Mouse (Mus musculus) stomach, embryonic 16.5 days (tissue): Measurements from ENCODE around the gene Tyw5. TPM values are rescaled to one million over a fixed set of nuclear protein-coding genes. Genes with fewer than 3 reads are reported as not detected.
A peak's percentile ranks its signal among the peaks of the same experiment; 100 is the strongest.

Experiments used
- ATAC-seq: fragments of 200-750 bp; cut with Nextera tagmentation; 2 replicates; pipeline ENCODE4 v1.8.0; 2017; ENCODE audit warnings: moderate number of reproducible peaks, moderate TSS enrichment; ENCODE audit not compliant: insufficient read depth, low FRiP score
- H3K27ac ChIP-seq: fragments of 300-500 bp; sonication (generic); 2 replicates; pipeline ENCODE4 v1.5.1; 2014; ENCODE audit warnings: low read length
- H3K27me3 ChIP-seq: fragments of 300-500 bp; sonication (generic); 2 replicates; pipeline ENCODE4 v1.6.1; 2014; ENCODE audit warnings: low read length, control low read depth, mixed read lengths; ENCODE audit not compliant: control insufficient read depth, insufficient read depth
- H3K36me3 ChIP-seq: fragments of 300-500 bp; sonication (generic); 2 replicates; pipeline ENCODE4 v1.6.1; 2014; ENCODE audit warnings: low read length; ENCODE audit not compliant: control insufficient read depth, insufficient read depth
- H3K4me1 ChIP-seq: fragments of 300-500 bp; sonication (generic); 2 replicates; pipeline ENCODE4 v1.6.1; 2014; ENCODE audit warnings: low read length, control low read depth, mixed read lengths; ENCODE audit not compliant: control insufficient read depth, insufficient read depth
- H3K4me2 ChIP-seq: fragments of 300-500 bp; sonication (generic); 2 replicates; pipeline ENCODE4 v1.6.1; 2014; ENCODE audit warnings: low read depth, low read length, mixed read lengths
- H3K4me3 ChIP-seq: fragments of 300-500 bp; sonication (generic); replicated peaks from 2 replicates; pipeline ENCODE4 v1.5.1; 2014; ENCODE audit warnings: mild to moderate bottlenecking, low read length
- H3K9ac ChIP-seq: fragments of 300-500 bp; sonication (generic); 2 replicates; pipeline ENCODE4 v1.6.1; 2014; ENCODE audit warnings: low read length
- H3K9me3 ChIP-seq: fragments of 300-500 bp; sonication (generic); replicated peaks from 2 replicates; pipeline ENCODE4 v1.6.1; 2016; ENCODE audit warnings: low read length, control low read depth; ENCODE audit not compliant: control insufficient read depth
- WGBS: fragments of 180-500 bp; shearing (Covaris S2); extraction: QIAGEN DNeasy Blood & Tissue Kit; methylation state at CpG from one replicate; pipeline ENCODE4 v1.1.7; 2014; 5-methylcytosine and 5-hydroxymethylcytosine counted together
- polyA plus RNA-seq: library from polyadenylated mRNA; unstranded; fragments of >200 nt; fragmentation: Nextera tagmentation; extraction: Ambion mirVana; gene quantifications from 2 replicates; pipeline ENCODE4 v1.2.1, GENCODE M21; 2015

Tyw5 gene
- 27.2 and 29.2 TPM in 2 replicates for polyA plus RNA-seq

- Histone ChIP-seq H3K27ac (peak within 1 kb of the TSS; percentile 97), H3K4me2 (peak within 1 kb of the TSS; percentile 74), H3K27me3 (no peaks in the 10 kb centered on the region), H3K4me3 (peak within 1 kb of the TSS; percentile 63), H3K9ac (peak within 1 kb of the TSS; percentile 91), H3K36me3 (no peaks in the 10 kb centered on the region), H3K9me3 (no peaks in the 10 kb centered on the region), H3K4me1 (peaks cover 19% of the 10 kb centered on the region)
- WGBS: under 1% methylated on average over 72 of the region's 72 CpGs
- peak; percentile 92 for ATAC-seq
Observed at GRCm38 (mm10) chr1:57406187-57407151, at the start of gene Tyw5, which contains the start of gene Maip1. Tyw5 (minus strand) TSS chr1:57407101. Maip1 (plus strand) TSS chr1:57406328.

DNA sequence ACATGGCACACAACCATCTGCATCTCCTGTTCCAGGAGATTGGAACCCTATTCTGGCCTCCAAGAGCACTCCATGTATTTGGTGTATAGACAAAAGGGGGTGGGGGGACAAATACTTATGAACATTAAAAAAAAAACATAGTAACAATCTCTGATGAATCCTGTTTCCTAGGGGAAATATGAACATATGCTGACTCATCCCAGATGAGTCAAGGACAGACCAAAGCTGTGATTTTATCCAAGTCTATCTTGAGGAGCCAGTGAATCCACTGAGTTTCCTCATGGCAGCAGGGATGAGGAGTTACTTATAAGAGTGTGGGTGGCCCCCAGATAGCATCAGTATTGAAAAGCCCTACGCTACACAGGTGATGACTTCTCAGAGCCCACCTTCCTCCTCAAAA lies 43.3 kb upstream of the Tyw5 start:
- Histone ChIP-seq H3K27me3 (no peaks in the 10 kb centered on the region), H3K36me3 (no peaks in the 10 kb centered on the region), H3K9me3 (no peaks in the 10 kb centered on the region), H3K9ac (no peak overlapping the region), H3K27ac (no peak overlapping the region), H3K4me3 (no peak overlapping the region), H3K4me1 (no peaks in the 10 kb centered on the region), H3K4me2 (no peak overlapping the region)
- no peak for ATAC-seq
- WGBS: 86% methylated on average over 1 of the region's 1 CpGs

DNA sequence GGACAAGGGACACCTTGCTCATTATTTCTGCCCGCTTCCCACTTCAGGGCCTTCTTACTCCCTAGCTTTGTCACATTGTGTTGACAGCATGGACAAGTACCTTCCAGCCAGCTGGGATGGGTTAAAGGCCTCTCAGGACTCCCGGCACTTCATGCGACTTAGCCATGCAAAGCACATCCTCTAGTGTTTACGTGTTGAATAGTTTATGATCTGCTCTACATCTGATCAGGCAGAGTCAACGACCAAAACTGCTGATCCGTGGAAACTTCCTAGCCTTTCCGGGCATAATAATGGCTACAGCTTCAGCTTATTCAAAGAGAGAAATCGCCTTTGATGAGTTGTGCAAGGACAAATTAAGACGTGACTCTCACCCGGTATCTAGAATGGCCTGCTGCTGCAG lies 38.8 kb upstream of the Tyw5 start:
- no peak overlapping the region for H3K4me2 ChIP-seq
- WGBS: 68% methylated on average over 10 of the region's 10 CpGs
- H3K9ac ChIP-seq: no peak overlapping the region
- no peaks in the 10 kb centered on the region for H3K36me3 ChIP-seq
- no peaks in the 10 kb centered on the region for H3K4me1 ChIP-seq
- ATAC-seq: no peak
- H3K27ac ChIP-seq: no peak overlapping the region
- H3K4me3 ChIP-seq: no peak overlapping the region
- no peaks in the 10 kb centered on the region for H3K9me3 ChIP-seq
- no peaks in the 10 kb centered on the region for H3K27me3 ChIP-seq

DNA sequence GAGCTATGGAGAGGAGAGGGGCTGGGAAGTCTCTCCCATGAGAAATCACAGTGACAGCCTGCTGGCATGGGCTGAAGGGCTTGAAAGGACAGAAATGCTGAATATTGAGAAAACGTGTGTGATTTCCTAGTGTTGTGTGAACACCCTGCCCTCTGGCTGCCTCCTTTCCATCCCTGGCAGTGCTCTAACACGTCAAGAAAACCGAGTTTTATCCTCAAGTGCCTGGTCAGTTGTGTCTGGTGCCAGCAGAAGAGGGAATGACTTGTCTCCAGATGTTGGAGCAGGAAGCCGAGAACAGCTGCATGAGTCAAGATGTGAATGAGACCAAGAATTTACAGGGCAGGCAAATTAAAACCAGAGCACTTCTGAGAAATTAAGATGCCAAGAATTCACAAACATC lies 33.9 kb upstream of the Tyw5 start:
- no peak for ATAC-seq
- 37% methylated on average over 4 of the region's 4 CpGs for WGBS
- Histone ChIP-seq H3K4me2 (no peak overlapping the region), H3K36me3 (no peaks in the 10 kb centered on the region), H3K9ac (no peak overlapping the region), H3K27ac (no peak overlapping the region), H3K4me1 (peaks cover 16% of the 10 kb centered on the region), H3K4me3 (no peak overlapping the region), H3K9me3 (no peaks in the 10 kb centered on the region), H3K27me3 (no peaks in the 10 kb centered on the region)

GRCm38 (mm10) chr1:57439026-57439425 lies 32.1 kb upstream of the Tyw5 start:
- Histone ChIP-seq H3K4me3 (no peak overlapping the region), H3K27ac (no peak overlapping the region), H3K9me3 (no peaks in the 10 kb centered on the region), H3K27me3 (no peaks in the 10 kb centered on the region), H3K4me1 (peaks cover 16% of the 10 kb centered on the region), H3K9ac (no peak overlapping the region), H3K36me3 (no peaks in the 10 kb centered on the region), H3K4me2 (no peak overlapping the region)
- ATAC-seq: no peak
- 77% methylated on average over 6 of the region's 6 CpGs for WGBS

- Histone ChIP-seq H3K27ac (peak overlapping the region; percentile 88), H3K4me2 (peak overlapping the region; percentile 58), H3K9me3 (no peaks in the 10 kb centered on the region), H3K27me3 (no peaks in the 10 kb centered on the region), H3K36me3 (no peaks in the 10 kb centered on the region), H3K4me3 (peak overlapping the region; percentile 36), H3K4me1 (peaks cover 16% of the 10 kb centered on the region), H3K9ac (peak overlapping the region; percentile 60)
- WGBS: 26% methylated on average over 9 of the region's 9 CpGs
- peak; percentile 58; the same call in 1 of the 2 replicates for ATAC-seq
Observed at GRCm38 (mm10) chr1:57436954-57437353, 30.1 kb upstream of the Tyw5 start.

GRCm38 (mm10) chr1:57436408-57436807 lies 29.5 kb upstream of the Tyw5 start:
- H3K4me2 ChIP-seq: peak overlapping the region; percentile 58

DNA sequence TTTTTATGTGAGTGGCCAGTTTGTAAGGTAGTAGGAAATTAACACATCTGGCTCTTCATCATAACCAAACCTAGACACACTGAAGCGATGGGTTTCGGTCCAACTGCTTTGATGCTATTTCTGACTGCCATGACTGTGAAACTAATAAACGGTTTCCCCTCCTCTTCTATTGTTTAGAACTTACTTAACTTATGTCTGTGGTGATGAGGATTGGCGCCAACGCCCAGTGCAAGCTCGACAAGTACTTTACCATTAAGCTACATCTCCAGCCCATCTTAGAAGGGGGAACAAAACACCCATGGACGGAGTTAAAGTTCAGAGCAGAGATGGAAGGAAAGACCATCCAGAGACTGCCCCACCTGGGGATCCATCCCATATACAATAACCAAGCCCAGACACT lies 26.2 kb upstream of the Tyw5 start:
- 92% methylated on average over 7 of the region's 7 CpGs for WGBS
- ATAC-seq: no peak
- H3K9ac ChIP-seq: no peak overlapping the region

More at GRCm38 (mm10) chr1:57436408-57436807, 29.5 kb upstream of the Tyw5 start:
- H3K9me3 ChIP-seq: no peaks in the 10 kb centered on the region
- H3K9ac ChIP-seq: peak overlapping the region; percentile 60
- H3K4me3 ChIP-seq: peak overlapping the region; percentile 36
- peaks cover 16% of the 10 kb centered on the region for H3K4me1 ChIP-seq
- peak; percentile 76; the same call in 1 of the 2 replicates for ATAC-seq
- 15% methylated on average over 9 of the region's 9 CpGs for WGBS
- H3K27me3 ChIP-seq: no peaks in the 10 kb centered on the region
- no peaks in the 10 kb centered on the region for H3K36me3 ChIP-seq
- H3K27ac ChIP-seq: peak overlapping the region; percentile 88

GRCm38 (mm10) chr1:57429786-57430483 lies 23.0 kb upstream of the Tyw5 start:
- H3K36me3 ChIP-seq: no peaks in the 10 kb centered on the region
- no peak for ATAC-seq
- no peak overlapping the region for H3K27ac ChIP-seq
- no peak overlapping the region for H3K9ac ChIP-seq
- peak overlapping the region; percentile 39 for H3K4me2 ChIP-seq
- H3K4me3 ChIP-seq: no peak overlapping the region
- WGBS: 18% methylated on average over 12 of the region's 12 CpGs
- no peaks in the 10 kb centered on the region for H3K27me3 ChIP-seq
- H3K4me1 ChIP-seq: 0 out of 2 replicates have a peak, but pooled peaks cover 2% of the 10 kb centered on the region
- no peaks in the 10 kb centered on the region for H3K9me3 ChIP-seq

More for the DNA sequence above, 26.2 kb upstream of the Tyw5 start:
- H3K36me3 ChIP-seq: no peaks in the 10 kb centered on the region
- H3K4me2 ChIP-seq: no peak overlapping the region
- H3K9me3 ChIP-seq: no peaks in the 10 kb centered on the region
- H3K4me3 ChIP-seq: no peak overlapping the region
- no peak overlapping the region for H3K27ac ChIP-seq
- H3K27me3 ChIP-seq: no peaks in the 10 kb centered on the region
- H3K4me1 ChIP-seq: peaks cover 13% of the 10 kb centered on the region
